Mouse (Mus musculus): ENCODE data around the gene Srpk1.
"Not testable (repeated sequence)": the region's sequence is repeated elsewhere in the genome, so short reads cannot be mapped to it uniquely, and the experiment has no call there.

Gene Srpk1

GRCm38 (mm10) chr17:28612603-28613002 is 9.9 kb downstream of the Srpk1 start:
- no peak for DNase-seq

- no peak for DNase-seq
These were observed 13.0 kb downstream of the Srpk1 start for GRCm38 (mm10) chr17:28609543-28609942.

- no peak for DNase-seq
These were observed 20.8 kb downstream of the Srpk1 start for GRCm38 (mm10) chr17:28601557-28602250.

GRCm38 (mm10) chr17:28600780-28601179 is 21.7 kb downstream of the Srpk1 start:
- no peak for DNase-seq

- no peak for DNase-seq
These were observed 28.5 kb downstream of the Srpk1 start for GRCm38 (mm10) chr17:28593965-28594364.

GRCm38 (mm10) chr17:28592998-28593397 is 29.5 kb downstream of the Srpk1 start:
- DNase-seq: peak; percentile 88

- no peak for DNase-seq
These were observed 31.0 kb downstream of the Srpk1 start for GRCm38 (mm10) chr17:28591476-28591875.

- DNase-seq: no peak
These were observed 31.9 kb downstream of the Srpk1 start for GRCm38 (mm10) chr17:28590596-28590995.

GRCm38 (mm10) chr17:28588591-28588990 is 33.9 kb downstream of the Srpk1 start:
- no peak for DNase-seq

GRCm38 (mm10) chr17:28586509-28586908 is 36.0 kb downstream of the Srpk1 start:
- DNase-seq: peak; percentile 39

- no peak for DNase-seq
These were observed 41.5 kb downstream of the Srpk1 start for GRCm38 (mm10) chr17:28581056-28581455.

GRCm38 (mm10) chr17:28580396-28580795 is 42.1 kb downstream of the Srpk1 start:
- DNase-seq: peak; percentile 90

GRCm38 (mm10) chr17:28575244-28576125 is 47.0 kb downstream of the Srpk1 start, which contains the start of gene Lhfpl5:
Gene Lhfpl5, plus strand, starts transcription at chr17:28575641.
- DNase-seq: peak; percentile 77

- DNase-seq: no peak
These were observed 49.6 kb downstream of the Srpk1 start for GRCm38 (mm10) chr17:28572941-28573340.

GRCm38 (mm10) chr17:28572521-28572920 is 50.0 kb downstream of the Srpk1 start:
- DNase-seq: no peak

- DNase-seq: no peak
These were observed 50.6 kb downstream of the Srpk1 start for GRCm38 (mm10) chr17:28571868-28572267.

- no peak for DNase-seq
These were observed 55.0 kb downstream of the Srpk1 start for GRCm38 (mm10) chr17:28567541-28567940.

- DNase-seq: no peak
These were observed 57.3 kb downstream of the Srpk1 start for GRCm38 (mm10) chr17:28565181-28565580.

GRCm38 (mm10) chr17:28561613-28562012 is 60.9 kb downstream of the Srpk1 start:
- DNase-seq: no peak

GRCm38 (mm10) chr17:28560598-28560997 is 61.9 kb downstream of the Srpk1 start, which contains the start of gene Clps:
Gene Clps, minus strand, starts transcription at chr17:28560766.
- DNase-seq: no peak

GRCm38 (mm10) chr17:28557772-28558171 is 64.7 kb downstream of the Srpk1 start:
- no peak for DNase-seq

GRCm38 (mm10) chr17:28556635-28557396 is 65.7 kb downstream of the Srpk1 start:
- no peak for DNase-seq

- DNase-seq: not testable (repeated sequence)
These were observed 68.5 kb downstream of the Srpk1 start for GRCm38 (mm10) chr17:28554021-28554420.
